Mouse (Mus musculus): ENCODE measurements around the gene Gm19402. TPM values are rescaled to one million over a fixed set of nuclear protein-coding genes. Genes with fewer than 3 reads are reported as not detected.
A peak's percentile ranks its signal among the peaks of the same experiment; 100 is the strongest.
"Not testable (repeated sequence)": the region's sequence is repeated elsewhere in the genome, so short reads cannot be mapped to it uniquely, and the experiment has no call there.

Gm19402 gene
- total RNA-seq (2014; fragmentation: Nextera tagmentation) = not detected in 2 replicates
- not detected in 2 replicates for total RNA-seq (2017)

DNA sequence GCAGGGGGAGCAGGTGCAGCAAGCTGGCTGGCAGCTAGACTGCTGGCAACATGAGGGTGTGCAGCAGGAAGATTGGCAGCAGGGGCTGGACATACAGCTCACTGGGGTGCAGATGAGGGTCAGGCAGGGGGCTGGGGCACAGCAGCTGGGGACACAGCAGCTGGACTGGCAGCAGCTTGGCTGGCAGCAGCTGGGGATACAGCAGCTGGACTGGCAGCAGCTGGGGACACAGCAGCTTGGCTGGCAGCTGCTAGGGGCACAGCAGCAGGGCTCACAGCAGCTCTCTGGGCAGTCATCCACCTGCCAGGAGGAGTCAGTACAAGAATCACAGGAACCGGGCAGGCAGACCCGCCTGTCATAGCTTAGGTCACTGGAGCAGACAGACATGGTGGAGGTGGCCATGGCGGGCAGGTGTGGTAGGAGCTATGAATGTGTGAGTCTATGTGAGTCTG is at the start of gene Gm19402:
Gene Gm19402, minus strand, starts transcription at position 402 of the 452 bp plus-strand sequence.
- not testable (repeated sequence) for ATAC-seq (replicated peaks; ENCODE audit: poor library complexity, severe bottlenecking)

DNA sequence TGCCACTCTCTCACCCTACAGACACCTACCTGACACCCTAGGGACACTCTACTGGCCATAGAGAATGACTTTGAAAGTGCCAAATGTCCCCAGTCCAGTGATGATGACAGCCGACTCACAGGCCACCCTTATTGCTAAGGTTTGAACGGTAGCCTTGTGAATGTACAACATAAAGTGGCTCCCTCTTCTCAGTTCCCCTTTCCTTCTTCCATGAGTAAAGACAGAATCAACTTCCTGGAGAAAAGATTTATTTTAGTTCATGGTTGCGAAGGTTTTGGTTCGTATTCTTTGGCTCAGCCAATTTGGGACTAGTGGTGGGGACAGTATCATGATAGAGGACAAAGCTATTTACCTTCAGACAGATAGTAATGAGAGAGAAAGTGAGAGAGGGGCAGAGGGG is 48.4 kb upstream of the Gm19402 start:
- no peak for ATAC-seq (replicated peaks; ENCODE audit: poor library complexity, severe bottlenecking)

DNA sequence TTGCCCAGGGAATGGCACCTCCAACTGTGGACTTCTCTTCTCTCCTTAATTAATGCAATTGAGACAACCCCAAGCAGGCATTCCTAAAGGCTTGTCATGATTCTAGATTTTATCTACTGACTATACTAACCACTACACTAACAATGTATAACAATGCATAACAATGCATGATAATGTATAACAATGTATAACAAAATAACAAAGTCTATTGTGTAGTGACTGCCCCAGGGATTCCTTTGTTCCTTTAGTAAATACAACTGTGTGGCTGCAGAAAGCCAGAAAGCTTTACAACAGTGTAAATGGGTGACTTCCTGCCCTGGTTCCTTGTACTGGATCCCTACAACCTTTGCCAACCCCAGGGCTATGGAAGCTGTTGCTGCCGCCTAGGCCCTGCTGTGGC is 45.4 kb upstream of the Gm19402 start:
- no peak for ATAC-seq (replicated peaks; ENCODE audit: poor library complexity, severe bottlenecking)

DNA sequence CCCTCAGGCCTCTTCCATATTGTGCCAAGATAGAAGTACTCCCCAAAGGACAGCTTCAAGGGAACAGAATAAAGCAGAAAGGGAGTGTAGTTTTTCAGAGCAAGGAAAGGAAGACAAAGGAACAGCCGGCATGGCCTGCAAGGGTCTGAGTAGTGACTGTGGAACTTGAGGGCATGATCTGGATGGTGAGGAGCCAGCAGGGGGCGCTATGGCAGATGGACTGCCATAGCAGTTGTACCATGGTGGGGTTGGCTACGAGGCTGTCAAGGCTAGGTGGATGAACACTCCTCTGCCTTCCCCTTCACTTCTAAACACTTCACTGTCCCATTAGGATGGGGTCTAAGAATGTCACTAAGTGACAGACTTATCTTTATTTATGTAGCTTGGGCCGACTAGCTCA is 38.7 kb upstream of the Gm19402 start:
- ATAC-seq (replicated peaks; ENCODE audit: poor library complexity, severe bottlenecking) = 0 out of 2 replicates have a peak, but pooled peaks have one; percentile 27

DNA sequence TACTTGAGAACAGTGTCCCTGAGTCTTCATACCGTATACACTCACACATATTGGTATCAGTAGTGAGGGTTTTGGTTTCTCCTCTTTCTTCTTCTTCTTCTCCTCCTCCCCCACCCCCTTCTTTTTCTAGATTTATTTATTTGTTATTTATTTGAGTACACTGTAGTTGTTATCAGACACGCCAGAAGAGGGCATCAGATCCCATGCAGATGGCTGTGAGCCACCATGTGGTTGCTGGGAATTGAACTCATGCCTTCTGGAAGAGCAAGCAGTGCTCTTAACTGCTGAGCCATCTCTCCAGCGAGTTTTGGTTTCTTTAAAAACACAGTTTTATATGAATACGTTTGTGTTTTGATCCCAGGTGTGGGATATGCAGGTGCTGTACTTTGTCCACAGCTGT is 37.7 kb upstream of the Gm19402 start:
- no peak for ATAC-seq (replicated peaks; ENCODE audit: poor library complexity, severe bottlenecking)

DNA sequence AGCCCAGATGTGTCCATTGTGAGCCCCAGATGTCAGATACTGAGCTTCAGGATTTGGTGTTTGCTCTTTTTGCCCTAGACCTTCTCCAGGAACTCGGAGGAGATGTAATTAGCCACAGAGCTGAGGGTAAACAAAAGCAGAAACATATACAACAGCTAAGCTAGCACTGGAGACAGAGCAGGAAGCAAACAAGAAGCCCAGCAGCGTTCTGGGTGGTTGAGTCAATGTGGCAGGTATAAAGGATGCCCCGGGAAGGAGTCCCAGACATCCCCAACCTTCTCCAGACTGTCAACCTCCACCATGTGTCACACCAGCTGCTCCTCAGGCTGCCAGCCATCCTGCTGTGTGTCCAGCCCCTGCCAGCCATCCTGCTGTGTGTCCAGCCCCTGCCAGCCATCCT is 35.6 kb upstream of the Gm19402 start, which contains the start of gene Gm10100:
Gene Gm10100, plus strand, starts transcription at position 301 of the 400 bp plus-strand sequence.
- no peak for ATAC-seq (replicated peaks; ENCODE audit: poor library complexity, severe bottlenecking)

DNA sequence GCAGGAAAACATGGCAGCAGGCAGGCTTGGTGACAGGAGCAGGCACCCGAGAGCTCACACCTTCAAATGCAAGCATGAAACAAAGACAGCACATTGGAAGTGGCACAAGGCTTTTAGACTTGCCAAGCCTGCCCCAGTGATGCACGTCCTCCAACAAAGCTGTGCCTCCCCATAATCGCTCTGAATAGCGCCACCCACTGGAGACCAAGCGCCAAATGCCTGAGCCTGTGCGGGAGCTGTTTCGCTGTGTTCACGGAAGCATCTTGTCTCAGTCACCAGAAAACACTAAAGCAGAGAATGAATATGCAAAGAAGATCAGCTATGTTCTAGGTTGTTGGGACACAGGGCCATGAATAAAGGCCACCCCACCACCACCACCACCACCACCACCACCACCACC is 34.3 kb upstream of the Gm19402 start:
- no peak for ATAC-seq (replicated peaks; ENCODE audit: poor library complexity, severe bottlenecking)

DNA sequence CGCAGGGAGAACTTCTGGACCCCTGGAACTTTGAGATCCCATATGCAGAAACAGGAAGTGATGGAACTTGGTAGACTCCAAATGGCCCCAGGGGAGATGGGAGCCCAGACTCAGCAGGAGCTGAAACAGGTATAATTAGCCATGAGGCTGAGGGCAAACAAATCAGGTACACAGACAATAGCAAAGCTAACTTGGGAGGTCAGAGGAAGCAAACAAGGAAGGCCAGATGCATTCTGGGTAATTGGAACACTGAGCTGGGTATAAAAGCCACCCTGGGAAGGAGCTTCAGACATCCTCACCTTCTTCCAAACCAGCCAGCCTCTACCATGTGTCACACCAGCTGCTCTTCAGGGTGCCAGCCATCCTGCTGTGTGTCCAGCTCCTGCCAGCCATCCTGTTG is 29.7 kb upstream of the Gm19402 start, which contains the start of gene Krtap12-1:
Gene Krtap12-1, plus strand, starts transcription at position 301 of the 400 bp plus-strand sequence.
- not testable (repeated sequence) for ATAC-seq (replicated peaks; ENCODE audit: poor library complexity, severe bottlenecking)

DNA sequence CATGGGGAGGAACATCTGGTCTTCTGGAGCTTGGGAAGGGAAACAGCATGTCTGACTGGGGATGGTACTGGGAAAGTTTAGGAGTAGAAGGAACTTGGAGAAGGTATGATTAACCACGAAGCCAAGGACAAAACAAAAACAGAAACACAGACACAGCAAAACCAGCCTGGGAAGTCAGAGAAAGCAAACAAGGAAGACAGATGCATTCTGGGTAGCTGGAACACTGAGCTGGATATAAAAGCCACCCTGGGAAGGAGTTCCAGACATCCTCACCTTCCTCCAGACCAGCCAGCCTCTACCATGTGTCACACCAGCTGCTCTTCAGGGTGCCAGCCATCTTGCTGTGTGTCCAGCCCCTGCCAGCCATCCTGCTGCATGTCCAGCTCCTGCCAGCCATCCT is 24.9 kb upstream of the Gm19402 start, which contains the start of gene Gm10142:
Gene Gm10142, plus strand, starts transcription at position 301 of the 400 bp plus-strand sequence.
- no peak for ATAC-seq (replicated peaks; ENCODE audit: poor library complexity, severe bottlenecking)

DNA sequence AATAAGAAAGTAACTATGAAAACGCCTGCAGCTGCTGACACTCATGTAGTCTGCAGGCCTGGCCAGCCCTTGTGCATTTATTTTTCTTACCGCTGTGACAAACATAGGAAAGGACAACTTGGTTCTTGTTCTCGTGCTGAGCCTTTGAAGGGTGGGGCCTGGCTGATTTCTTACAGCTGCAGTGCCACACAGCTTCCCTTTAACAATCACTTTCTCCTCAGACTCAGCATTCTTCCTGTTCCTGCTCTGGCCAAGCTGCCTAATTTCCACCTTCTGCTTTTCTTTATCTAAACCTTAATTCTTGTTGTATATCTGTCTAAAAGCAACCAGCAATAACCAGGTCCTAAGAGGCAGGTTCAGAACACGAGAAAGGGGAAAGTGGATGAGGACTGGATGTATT is 23.2 kb upstream of the Gm19402 start:
- ATAC-seq (replicated peaks; ENCODE audit: poor library complexity, severe bottlenecking) = no peak

DNA sequence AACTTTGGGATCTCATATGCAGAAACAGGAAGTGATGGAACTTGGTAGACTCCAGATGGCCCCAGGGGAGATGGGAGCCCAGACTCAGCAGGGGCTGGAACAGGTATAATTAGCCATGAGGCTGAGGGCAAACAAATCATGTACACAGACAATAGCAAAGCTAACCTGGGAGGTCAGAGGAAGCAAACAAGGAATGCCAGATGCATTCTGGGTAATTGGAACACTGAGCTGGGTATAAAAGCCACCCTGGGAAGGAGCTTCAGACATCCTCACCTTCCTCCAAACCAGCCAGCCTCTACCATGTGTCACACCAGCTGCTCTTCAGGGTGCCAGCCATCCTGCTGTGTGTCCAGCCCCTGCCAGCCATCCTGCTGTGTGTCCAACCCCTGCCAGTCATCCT is 20.6 kb upstream of the Gm19402 start, which contains the start of gene Gm10024:
Gene Gm10024, plus strand, starts transcription at position 301 of the 400 bp plus-strand sequence.
- ATAC-seq (replicated peaks; ENCODE audit: poor library complexity, severe bottlenecking) = not testable (repeated sequence)

DNA sequence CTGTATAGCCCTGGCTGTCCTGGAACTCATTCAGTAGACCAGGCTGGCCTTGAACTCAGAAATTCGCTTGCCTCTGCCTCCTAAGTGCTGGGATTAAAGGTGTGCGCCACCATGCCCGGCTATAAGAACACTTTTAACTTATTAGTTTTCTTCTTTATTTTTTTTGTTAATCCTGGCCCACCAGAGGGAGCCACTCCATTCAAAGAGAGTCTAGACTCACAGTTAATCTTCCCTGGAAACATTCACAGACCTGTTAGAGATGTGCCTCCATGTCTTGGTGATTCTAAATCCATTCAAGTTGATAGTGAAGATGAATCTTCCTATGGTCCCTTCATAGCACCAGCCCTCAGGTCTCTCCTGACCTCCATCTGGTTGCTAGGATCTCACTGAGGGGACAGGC is 19.3 kb upstream of the Gm19402 start:
- ATAC-seq (replicated peaks; ENCODE audit: poor library complexity, severe bottlenecking) = no peak

DNA sequence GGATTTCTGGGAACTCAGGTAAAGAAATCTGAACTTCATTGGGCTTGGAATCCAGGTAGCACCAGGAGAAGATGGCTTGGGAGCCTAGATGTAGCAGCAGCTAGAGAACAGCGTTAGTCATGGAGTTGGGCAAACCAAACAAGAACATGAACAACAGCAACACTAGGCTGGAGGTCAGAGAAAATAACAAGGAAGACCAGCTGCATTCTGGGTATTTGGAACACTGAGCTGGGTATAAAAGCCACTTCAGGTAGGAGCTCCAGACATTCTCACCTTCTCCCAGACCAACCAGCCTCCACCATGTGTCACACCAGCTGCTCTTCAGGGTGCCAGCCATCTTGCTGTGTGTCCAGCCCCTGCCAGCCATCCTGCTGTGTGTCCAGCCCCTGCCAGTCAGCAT is 15.8 kb upstream of the Gm19402 start, which contains the start of gene Gm10272:
Gene Gm10272, plus strand, starts transcription at position 301 of the 400 bp plus-strand sequence.
- no peak for ATAC-seq (replicated peaks; ENCODE audit: poor library complexity, severe bottlenecking)

DNA sequence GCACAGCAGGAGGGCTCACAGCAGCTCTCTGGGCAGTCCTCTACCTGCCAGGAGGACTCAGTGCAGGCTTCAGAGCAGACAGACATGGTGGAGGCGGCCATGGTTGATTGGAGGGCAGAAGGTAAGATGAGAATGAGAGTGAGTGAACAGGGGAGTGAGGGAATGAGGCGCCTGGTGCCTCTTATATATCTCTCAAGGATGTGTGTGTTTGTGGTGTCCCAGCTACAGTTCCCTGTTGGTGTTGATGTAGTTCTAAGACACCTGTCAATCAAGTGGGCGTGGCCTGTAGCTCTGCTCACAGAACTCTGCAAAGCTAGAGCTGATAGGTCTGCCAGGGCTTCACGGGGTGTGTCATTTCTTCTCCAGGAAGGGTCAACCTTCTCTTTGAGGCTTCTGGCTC is 6.6 kb upstream of the Gm19402 start, which contains the start of gene Gm9508:
Gene Gm9508, minus strand, starts transcription at position 101 of the 400 bp plus-strand sequence.
- ATAC-seq (replicated peaks; ENCODE audit: poor library complexity, severe bottlenecking) = no peak

DNA sequence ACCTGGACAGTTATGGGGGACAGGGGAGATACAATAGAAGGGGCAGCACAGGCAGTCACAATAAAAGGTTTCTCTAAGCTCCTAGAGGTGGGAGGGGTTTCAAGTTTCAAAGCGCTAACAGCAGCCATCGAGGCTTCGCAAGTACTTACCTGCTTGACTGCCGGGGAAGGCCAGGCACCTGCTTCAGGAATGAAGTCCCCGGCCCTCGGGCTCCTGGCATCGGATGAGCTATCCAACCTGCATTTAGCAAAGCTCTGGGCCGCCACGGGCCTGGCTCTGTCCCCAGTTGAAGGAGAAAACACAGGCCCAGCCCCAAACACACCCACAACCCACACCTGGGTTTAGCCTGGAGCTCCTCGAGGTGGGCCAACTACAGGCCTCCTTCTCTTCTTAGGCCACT is 3.5 kb downstream of the Gm19402 start:
- ATAC-seq (replicated peaks; ENCODE audit: poor library complexity, severe bottlenecking) = no peak

DNA sequence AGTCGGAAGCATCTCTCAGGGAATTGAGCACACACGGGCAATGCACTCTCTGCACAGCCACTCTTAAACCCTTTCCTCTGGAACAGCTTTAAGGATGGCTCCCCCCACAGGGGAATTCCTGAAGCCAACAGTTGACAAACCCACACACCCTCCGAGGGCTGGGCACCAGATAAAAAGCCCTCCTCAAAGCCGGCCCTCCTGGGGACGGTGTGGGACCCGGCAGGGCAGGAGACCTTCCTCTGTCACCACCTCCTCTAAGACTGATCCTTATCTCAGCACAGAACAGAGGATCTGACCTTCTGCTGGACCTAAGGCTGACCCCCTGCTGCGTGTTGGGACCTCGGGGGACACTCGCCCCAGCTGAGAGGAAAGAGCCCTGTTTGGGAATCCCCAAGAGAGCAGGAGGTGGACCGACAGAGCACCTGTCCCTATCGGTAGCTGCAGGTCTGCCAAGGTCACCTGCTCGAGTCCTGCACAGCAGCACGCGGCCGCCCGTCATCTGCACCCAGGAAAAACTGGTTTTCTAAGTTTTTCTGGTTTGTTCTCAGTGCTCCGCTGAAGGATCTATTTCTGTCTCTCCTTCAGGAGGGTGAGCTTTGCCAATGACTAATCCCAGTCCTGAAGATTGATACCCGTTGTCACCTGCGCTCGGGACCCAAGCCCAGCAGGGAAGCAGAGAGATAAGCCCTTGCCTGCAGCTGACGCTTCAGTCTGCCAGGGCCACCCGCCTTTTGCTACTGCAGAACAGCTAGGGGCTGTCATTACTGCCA is 4.5 kb downstream of the Gm19402 start, which contains the start of gene Tspear:
Gene Tspear, plus strand, starts transcription at position 675 of the 770 bp plus-strand sequence.
- no peak for ATAC-seq (replicated peaks; ENCODE audit: poor library complexity, severe bottlenecking)

DNA sequence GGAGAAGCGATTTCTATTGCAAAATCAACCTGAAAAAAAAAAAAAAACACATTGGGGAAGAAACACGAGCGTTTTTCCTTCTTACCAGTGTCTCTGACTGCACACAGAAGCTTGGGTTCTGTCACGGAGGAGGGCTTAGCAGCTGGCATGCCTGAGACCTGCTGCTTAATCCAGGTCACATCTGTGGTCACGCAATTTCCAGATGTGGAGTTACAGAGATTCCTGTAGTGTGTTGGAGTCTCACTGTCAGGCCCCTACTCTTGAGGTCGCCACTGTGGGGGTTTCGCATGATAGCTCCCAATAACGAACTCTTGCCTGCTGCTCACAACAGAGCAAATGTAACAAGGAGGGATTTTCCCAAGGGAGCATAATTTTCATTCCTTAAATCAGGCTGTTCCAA is 6.4 kb downstream of the Gm19402 start:
- ATAC-seq (replicated peaks; ENCODE audit: poor library complexity, severe bottlenecking) = no peak

DNA sequence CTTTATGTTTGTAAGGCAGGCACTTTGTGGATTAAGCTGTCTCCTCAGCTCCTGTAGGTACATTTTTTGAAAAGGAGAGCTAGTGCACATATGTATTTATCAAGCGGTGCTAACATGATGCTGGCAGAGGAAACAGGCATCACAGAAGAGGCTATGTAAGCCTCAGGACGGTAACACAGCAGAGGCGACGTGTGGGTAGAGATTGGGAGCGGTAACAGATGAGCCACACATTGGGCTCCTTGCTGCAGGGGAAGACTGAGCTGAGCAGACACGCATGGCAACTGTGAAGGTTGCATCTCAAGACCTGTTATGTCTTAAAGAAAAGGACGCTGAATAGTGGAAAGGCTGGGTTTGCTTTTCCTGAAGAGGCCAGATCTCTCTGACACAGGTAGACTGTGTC is 7.6 kb downstream of the Gm19402 start:
- no peak for ATAC-seq (replicated peaks; ENCODE audit: poor library complexity, severe bottlenecking)

DNA sequence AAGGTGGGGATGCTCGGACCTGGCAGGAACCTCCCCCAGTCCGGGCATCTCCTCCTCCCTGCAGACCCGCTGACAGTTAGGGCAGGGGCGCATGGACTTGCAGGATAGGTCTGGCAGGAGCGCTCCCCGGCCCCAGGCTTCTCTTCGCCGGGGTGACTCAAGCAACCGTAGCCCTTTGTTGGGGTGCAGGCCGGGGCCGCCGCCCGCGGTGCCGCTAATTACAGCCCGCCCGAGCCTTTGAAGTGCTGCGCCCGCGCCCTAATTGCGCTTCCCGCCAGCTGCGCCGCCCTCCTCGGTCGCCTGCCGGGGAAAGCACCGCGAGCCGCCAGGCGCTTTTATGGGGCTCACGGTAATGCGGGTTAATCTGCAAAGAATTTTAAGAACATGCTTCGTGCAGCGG is 13.0 kb downstream of the Gm19402 start:
- ATAC-seq (replicated peaks; ENCODE audit: poor library complexity, severe bottlenecking) = no peak; the same call in 1 of the 2 replicates

DNA sequence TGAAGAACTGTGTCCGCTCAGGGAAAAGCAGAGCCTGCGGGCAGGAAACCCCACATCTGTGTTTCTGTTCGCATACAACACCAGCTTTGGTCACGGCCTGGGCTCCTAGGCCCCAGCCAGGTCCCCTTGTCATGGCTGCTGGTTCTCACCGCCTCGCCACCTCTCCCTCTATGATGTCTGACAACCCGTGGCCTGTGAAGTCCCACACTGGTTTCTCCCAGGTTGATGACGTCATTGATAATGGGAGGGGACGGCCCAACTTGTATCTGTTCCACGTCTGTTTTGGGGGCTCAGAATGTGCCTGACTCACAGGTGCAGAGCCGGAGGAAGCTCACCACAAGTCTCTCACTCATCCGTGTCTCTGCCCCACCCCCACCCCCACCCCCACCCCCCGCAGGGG is 16.8 kb downstream of the Gm19402 start:
- no peak for ATAC-seq (replicated peaks; ENCODE audit: poor library complexity, severe bottlenecking)

DNA sequence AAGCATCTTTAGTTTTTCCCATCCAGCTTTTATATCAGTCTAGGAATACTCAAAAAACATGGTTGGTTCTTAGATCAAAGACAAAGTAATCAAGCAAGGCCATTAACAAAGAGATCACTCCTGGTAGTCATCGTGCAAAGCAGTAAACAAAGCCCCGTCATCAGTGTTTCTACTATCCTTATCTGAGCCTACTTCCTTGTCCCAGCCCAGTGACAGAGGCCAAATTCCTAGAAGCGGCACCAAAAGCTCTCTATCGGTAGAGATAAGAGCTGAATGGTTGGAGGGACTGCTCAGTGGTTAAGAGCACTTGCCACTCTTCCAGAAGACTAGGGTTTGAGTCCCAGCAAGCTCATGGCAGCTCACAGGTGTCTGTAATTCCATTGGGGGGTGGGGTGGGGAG is 19.0 kb downstream of the Gm19402 start:
- no peak for ATAC-seq (replicated peaks; ENCODE audit: poor library complexity, severe bottlenecking)

Measured in granulocyte monocyte progenitor cell, adult 5-6 weeks (primary cell).